Mouse (Mus musculus) frontal cortex, adult (tissue): ENCODE data around the gene Kat6b.
"Not testable (repeated sequence)": the region's sequence is repeated elsewhere in the genome, so short reads cannot be mapped to it uniquely, and the experiment has no call there.

Source experiments
- ATAC-seq: cut with Nextera tagmentation; 2 replicates; pipeline ENCODE4 v1.9.2; 2017; ENCODE audit warnings: mild to moderate bottlenecking, moderate library complexity, mixed read lengths; ENCODE audit not compliant: low TSS enrichment

Kat6b gene

GRCm38 (mm10) chr14:21484693-21485092 is 3.5 kb downstream of the Kat6b start:
- no peak for ATAC-seq

GRCm38 (mm10) chr14:21485961-21486520 is 4.8 kb downstream of the Kat6b start:
- ATAC-seq, result no peak

- ATAC-seq, result not testable (repeated sequence)
These were observed 5.9 kb downstream of the Kat6b start for GRCm38 (mm10) chr14:21487135-21487534.

- not testable (repeated sequence) for ATAC-seq
These were observed 7.3 kb downstream of the Kat6b start for GRCm38 (mm10) chr14:21488426-21489115.

- no peak for ATAC-seq
These were observed 7.9 kb downstream of the Kat6b start for GRCm38 (mm10) chr14:21489116-21489485.

GRCm38 (mm10) chr14:21490141-21490540 is 8.9 kb downstream of the Kat6b start:
- ATAC-seq, result no peak

- ATAC-seq, result no peak
These were observed 17.2 kb downstream of the Kat6b start for GRCm38 (mm10) chr14:21498361-21498996.

- no peak for ATAC-seq
These were observed 17.9 kb downstream of the Kat6b start for GRCm38 (mm10) chr14:21499011-21499581.

- ATAC-seq, result 0 out of 2 replicates have a peak, but pooled peaks have one; percentile 8
These were observed 18.5 kb downstream of the Kat6b start for GRCm38 (mm10) chr14:21499631-21500153.

GRCm38 (mm10) chr14:21500154-21501047 is 19.2 kb downstream of the Kat6b start:
- ATAC-seq, result peak; percentile 87

- peak; percentile 14; the same call in 1 of the 2 replicates for ATAC-seq
These were observed 19.9 kb downstream of the Kat6b start for GRCm38 (mm10) chr14:21501048-21501657.

- no peak for ATAC-seq
These were observed 23.8 kb downstream of the Kat6b start for GRCm38 (mm10) chr14:21505036-21505435.

GRCm38 (mm10) chr14:21507046-21507445 is 25.8 kb downstream of the Kat6b start:
- no peak for ATAC-seq

GRCm38 (mm10) chr14:21509111-21509905 is 28.1 kb downstream of the Kat6b start:
- ATAC-seq, result no peak

- peak; percentile 76 for ATAC-seq
These were observed 30.2 kb downstream of the Kat6b start for GRCm38 (mm10) chr14:21511438-21511837.

- peak; percentile 25; the same call in 1 of the 2 replicates for ATAC-seq
These were observed 34.3 kb downstream of the Kat6b start for GRCm38 (mm10) chr14:21515505-21515904.

GRCm38 (mm10) chr14:21519307-21519706 is 38.1 kb downstream of the Kat6b start:
- no peak for ATAC-seq

- ATAC-seq, result no peak
These were observed 39.3 kb downstream of the Kat6b start for GRCm38 (mm10) chr14:21520496-21520895.

- ATAC-seq, result not testable (repeated sequence)
These were observed 40.3 kb downstream of the Kat6b start for GRCm38 (mm10) chr14:21521496-21521895.
